Mouse (Mus musculus): ENCODE data around the gene Slfn5. TPM values are rescaled to one million over a fixed set of nuclear protein-coding genes. Genes with fewer than 3 reads are reported as not detected.
"Not testable (repeated sequence)": the region's sequence is repeated elsewhere in the genome, so short reads cannot be mapped to it uniquely, and the experiment has no call there.

Gene Slfn5
- total RNA-seq, 2 experiments from 2014 or later: 33.8 to 38.0 TPM

DNA sequence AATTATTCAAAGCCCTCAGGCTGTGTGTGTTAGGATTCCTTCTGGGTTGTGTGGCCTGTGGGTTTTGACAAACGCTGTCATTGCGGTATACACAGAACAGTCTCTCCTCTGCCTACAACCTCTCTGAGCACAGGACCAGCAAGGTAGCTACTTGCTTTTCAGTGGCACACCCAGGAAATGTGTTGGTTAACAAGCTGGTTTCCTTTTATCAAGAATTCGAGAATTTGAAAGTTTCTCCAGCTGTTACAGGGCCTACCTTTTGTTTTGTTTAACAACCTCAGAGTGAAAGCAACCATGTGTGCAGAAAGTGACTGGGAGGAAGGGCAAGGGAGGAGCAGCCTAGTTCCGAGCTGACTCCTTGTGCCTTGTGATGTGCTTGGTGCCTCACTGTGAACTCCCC is 3.7 kb upstream of the Slfn5 start:
- no peak for DNase-seq

DNA sequence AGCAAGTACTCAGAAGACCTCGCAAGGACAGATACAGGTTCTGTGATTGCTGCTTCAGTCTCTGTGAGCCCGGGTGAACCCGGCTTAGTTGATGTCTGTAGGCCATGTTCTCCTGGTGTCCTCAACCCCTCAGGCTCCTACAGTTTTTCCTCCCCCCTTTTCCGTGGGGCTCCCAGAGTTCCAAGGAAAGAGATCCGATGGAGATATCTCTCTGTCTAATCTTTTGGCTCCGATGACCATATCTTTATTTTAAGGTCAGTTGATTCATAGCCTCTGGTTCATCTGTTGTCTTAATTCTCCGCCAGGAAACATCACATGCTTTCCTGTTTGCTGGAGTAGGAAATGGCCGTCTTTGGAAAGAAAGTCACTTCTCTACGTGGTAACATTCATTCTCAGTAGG is 2.1 kb upstream of the Slfn5 start:
- no peak for DNase-seq

DNA sequence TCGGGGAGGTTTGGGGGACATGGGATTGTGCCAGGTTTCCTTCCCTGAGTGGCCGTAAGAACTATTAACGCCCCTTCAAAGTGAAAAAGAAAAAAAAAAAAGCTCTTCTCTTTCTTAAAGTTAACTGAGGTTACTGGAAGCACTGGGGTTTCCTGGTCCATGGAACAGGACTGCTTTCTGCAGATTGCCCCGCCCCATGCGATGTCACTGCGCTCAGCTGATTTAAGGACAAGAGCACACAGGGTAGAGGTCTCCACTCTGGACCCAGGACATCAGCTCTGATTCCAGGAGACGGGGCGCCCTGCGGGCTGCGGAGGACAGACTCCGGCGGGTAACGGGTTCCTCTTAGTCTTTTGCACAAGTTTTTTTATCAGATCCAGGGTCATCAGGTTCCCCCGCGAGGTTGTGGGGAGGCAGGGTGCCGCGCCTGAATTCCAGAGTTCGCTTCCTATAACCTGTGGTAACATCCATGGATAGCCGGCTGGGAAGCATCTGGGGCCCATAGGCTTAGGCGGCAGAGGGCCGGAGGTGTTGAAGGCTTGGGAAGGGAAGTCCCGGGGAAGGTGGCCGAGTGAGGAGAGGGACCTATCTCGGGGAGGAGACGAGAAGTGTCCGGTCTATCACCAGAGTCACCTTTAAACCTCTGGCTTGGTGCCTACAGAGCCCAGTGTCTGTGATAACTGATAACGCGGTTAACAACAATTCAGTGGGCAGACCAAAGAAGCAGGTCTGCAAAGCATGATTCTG is 889 bp downstream of the Slfn5 start:
- peak; percentile 76 for DNase-seq

DNA sequence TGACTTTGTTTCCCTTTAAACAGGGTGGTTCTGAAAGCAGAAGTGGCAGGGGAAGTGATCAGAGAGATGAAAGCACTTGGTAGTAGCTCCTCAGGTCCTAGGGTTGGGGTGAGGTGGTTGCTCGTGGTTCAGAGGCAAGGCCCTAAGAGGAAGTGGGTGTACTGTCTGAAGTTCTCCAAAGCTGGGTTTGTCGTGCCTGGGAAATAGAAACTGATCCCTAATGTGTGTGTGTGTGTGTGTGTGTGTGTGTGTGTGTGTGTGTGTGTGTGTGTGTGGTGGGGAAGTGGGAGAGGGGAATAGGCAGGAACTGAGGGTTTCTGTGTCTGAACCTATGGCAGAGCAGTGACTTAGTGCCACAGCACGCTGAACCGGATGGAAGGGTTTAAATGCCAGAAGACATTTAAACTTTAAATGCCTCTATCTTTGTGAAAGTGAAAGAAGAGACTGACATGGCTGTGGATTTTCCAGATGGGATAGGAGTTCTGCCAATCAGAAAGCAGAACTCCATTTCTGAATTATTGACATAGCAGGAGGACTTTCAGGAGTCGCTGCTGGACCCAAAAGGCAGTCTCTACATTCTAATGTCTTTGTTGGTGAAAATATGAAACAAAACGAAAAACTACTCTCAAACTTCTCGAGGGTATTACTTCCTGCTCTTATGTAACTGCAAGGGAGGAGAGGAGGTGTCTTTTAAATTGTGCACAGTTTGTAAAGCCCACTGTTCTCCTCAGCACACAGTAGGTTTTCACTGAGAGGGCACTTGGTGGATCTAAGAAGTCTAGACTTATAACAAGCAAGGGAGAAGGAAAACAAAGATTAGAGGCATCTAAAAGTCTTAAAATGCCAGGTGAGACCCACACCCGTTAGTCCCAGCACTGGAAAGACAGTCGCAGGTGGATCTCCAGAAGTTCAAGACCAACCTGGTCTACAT is 1.7 kb downstream of the Slfn5 start:
- no peak for DNase-seq

DNA sequence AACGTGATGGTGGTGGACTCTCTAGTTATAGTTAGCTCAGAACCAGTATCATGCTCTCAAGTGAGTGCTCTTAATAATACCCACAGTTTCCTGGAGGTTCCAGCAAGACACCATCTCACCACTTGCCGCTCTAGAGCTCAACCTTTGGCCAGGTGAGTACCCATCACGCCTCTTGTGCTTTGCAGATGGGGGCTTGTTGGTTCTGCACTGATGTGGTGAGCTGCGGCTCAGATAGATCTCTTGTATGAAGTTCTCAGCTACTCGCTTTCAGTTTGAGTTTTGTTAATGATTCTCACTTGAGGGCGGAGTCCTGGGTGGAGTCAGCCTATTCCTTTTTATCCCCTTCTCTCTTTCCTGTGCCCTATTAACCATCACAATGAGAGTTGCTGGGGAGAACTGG is 3.5 kb downstream of the Slfn5 start:
- DNase-seq: no peak

DNA sequence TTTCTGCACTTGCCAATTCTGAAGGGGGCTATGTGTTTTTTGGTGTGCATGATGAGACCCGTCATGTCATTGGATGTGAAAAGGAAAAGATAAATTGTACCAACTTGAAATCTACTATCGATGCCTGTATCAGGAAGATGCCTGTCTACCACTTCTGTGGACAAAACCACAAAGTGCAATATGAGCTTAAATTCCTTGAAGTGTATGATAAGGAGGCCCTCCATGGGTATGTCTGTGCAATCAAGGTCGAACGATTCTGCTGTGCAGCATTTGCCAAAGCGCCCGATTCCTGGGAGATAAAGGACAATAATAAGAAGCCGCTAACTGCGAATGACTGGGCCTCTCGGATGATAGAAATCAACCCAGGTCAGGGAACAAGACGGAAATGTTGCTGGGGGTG is 5.8 kb downstream of the Slfn5 start:
- no peak for DNase-seq

DNA sequence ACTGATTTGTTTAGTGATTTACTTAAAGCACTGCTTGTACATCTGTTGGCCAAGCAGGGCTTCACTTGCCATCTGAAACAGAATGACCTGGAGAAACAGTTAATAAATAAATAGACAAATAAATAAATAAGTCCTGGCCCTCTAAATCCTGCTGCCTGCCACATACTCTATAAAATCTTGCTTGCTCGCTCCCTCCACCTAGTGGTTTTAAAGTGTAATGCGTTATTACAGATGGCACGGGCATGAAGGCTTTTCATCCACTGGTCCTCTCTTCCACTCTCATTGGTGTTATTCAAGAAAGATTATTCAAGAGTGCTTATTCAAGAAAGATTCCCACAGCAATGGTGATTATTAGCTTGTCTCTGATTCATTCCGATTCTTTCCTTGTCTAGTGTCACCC is 8.5 kb downstream of the Slfn5 start:
- DNase-seq: peak; percentile 57

DNA sequence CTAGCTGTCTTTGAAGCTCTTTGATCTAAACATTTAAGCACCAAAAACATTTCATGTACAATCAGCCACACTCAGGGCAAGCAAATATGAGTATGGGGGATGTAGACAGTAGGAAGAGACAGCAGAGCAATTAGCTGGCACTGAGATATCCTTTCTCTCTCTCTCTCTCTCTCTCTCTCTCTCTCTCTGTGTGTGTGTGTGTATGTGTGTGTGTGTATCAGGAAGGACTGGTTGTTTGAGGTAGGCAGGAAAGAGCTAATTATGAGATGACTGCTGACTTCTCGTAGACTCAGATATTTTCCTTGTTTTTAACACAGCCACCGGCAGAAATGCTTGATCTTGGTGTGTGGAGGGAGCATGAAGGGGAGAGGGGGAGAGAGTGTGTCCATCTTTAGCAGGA is 10.6 kb downstream of the Slfn5 start:
- DNase-seq: no peak

DNA sequence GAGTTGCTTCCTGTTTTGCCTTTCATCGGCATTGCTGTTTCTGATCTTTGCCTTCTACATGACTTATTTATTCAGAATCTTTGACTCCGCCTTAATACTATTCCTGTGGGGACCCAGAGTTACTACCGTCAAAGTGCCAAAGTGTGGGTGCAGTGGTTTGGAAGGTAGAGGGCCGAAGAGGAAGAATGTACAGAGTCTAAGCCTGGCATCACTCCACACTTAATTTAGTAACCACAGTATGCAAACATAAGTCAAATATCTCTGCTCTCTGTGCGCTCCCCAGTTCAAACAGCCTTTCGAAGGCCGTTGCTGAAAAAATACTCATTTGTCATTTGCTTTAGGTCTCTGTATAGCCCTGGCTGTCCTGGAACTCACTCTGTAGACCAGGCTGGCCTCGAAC is 11.1 kb downstream of the Slfn5 start:
- DNase-seq: no peak

DNA sequence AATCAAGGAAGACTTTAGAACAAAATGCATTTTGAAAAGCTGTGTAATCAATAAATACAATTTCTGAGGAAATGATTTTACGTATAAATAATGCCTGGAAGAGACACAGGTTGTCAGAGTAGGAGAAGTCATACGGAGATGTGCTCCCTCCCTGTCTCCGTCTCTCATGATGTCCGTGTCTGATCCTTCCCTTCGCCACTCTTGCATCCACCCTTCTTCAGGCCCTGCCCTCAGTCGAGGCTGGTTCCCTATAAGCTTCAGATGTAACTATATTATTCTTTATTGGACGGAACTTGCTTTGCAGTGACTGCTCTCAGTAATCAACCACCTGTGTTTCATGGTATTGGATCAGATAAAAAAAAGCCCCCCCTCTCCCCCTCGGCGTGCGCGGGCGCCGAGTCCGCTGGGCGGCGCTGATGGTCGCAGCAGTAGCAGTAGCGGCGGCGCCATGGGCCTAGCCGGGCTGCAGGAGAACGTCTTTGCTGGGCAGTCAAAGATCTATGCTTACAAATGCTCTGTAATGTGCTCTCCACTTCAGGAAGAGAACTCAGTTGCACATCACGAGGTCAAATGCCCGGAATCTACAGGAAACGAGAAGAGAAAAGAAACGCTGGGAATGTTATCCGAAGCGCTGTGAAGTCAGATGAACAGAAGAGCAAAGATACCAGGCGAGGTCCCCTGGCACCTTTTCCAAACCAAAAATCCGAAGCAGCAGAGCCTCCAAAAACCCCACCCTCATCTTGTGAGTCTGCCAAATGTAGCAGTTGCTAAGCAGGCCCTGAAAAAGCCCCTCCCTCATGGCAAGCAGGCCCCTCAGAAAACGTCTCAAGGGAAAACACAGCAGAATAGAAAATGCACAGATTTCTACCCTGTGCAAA is 19.8 kb downstream of the Slfn5 start:
- DNase-seq: peak; percentile 61

DNA sequence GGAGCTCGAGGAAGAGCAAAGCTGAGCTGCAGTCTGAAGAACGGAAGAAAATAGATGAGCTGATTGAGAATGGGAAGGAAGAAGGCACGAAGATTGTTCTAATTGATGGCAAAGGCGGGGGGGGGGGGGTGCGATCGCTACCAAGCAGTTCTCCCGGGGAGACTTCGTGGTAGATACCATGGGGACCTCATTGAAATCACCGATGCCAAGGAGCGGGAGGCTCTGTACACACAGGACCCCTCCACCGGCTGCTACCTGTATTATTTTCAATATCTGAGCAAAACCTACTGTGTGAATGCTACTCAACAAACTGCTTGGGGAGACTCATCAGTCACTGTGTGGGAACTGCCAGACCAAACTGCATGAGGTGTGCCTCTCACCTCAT is 20.4 kb downstream of the Slfn5 start:
- DNase-seq: no peak

DNA sequence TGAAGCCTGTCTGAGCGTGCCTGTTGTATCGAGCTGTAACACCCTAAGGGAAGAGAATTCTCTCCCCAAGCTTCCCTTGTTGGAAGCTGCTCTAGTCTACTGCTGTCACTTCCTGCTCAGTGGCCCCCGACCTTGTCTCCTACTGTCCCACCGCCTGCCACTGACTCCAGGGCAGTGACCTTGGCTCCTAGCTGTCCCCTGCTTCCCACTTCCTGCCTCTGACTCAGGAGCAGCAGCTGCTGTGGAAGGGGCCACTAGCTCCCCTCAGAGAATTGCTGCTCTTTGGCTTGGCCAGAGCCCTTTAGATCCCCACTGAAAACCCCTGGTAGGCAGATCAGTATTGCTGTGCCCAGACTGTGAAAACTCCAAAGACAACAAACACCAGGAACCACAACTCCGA is 22.8 kb downstream of the Slfn5 start:
- DNase-seq: no peak

DNA sequence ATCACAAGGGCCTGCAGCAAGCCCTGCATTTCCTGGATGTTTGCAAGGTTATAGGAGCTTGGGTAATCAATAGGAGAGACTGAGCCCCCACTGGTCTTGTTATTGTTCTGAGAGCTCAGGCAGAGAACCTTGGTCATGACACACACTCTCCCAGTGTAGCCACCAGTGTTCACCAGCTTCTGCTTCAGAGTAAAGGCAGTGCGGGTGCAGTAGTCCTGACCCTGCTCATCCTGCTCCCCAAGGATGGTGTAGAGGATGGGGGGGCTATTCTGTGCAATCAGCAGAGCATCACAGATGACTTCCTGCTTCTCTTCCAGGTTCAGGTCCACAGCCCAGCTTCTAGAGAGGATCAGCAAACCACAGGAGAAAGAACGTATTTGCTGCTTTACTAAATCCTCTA is 31.3 kb downstream of the Slfn5 start:
- DNase-seq: not testable (repeated sequence)

DNA sequence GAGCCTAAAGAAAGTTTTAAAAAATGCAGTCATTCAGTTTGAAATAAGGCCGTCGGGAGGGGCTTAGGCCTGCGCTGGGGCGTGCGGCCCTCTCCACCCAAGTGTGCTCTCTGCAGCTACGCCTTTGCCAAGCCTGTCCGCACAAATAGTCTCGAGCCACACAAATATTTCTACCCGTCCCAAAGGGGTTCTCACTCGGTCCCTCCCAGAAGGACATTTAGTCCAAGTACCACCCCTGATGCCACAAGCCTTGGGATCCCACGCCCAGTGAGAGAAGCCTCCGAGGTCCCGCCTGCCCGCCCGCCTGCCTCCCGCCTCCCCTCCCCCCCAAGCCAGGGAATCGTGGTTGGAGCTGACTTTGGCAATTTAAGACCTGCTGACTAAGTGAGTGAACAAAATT is 32.0 kb downstream of the Slfn5 start:
- no peak for DNase-seq

DNA sequence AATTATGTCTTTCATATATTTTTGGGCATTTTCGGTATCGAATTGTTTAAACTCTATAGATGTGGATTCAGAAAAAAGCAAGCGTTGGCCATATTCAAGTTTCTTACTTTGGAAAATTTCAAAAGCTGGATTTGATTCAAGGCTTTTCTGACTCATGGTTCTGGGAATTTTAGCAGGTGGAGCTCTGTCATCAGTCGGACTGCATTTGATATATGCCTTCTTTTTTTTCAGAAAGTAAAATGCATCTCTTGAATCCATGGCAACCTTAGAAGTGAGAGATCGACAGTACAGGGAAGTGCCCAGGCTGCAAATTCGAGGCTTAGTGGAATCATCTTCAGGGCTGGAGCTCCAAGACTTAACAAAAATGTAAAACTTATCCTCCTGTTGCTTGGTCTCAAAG is 36.5 kb downstream of the Slfn5 start:
- no peak for DNase-seq

DNA sequence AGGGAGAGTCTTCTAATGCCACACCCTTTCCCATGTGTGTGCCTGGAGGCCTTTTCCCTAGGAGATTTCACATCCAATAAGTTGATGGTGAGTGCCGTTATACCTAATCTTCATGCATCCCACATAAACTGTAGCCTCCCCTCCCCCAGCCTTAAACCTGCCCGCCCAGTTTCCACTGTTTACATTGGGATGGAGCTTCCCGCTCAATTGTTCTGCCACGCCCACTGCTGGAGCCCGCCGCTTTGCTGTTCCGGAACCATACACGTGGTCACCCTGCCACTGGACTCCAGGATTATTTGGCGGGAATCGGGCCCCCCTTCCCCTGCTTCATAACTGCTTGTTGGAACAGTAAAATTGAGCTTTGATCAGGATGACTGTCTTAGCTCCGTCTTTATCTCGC is 38.2 kb downstream of the Slfn5 start:
- DNase-seq: peak; percentile 25

DNA sequence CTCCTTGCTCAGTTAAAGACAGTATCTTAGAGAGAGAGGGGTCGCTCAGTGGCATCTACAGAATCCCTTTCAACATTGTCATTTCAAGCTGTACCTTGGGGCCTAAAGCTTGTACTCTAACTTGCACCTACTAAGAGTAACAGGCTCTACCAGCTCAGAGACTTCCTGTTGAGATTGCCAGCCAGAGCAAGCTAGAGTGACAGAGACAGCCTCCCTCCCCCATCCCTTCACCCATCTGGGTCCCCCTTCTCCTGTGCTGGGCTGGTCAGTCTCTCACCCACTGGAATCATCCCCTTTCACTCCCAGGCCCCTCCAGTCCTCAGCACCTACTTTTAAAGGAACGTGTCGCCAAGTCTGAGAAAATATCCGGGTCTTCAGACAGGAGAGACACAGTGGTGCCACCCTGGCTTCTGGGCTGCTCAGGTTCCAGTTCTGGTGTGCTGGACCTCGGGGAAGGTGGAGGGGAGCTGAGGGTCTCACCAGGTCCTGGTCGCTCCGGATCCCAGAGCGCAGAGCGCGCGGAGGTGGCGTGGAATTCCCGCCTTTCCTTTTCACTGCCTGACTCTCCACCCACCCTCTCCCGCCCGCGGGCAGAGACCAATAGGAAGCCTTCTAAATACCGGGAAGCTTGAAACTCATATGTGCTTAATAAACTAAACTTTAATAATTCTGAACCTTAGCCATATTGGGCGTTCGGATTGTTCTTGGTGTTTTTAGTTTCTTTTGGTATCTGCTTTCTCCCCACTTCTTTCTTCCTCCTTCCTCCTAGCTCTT is 39.6 kb downstream of the Slfn5 start:
- peak; percentile 63 for DNase-seq

DNA sequence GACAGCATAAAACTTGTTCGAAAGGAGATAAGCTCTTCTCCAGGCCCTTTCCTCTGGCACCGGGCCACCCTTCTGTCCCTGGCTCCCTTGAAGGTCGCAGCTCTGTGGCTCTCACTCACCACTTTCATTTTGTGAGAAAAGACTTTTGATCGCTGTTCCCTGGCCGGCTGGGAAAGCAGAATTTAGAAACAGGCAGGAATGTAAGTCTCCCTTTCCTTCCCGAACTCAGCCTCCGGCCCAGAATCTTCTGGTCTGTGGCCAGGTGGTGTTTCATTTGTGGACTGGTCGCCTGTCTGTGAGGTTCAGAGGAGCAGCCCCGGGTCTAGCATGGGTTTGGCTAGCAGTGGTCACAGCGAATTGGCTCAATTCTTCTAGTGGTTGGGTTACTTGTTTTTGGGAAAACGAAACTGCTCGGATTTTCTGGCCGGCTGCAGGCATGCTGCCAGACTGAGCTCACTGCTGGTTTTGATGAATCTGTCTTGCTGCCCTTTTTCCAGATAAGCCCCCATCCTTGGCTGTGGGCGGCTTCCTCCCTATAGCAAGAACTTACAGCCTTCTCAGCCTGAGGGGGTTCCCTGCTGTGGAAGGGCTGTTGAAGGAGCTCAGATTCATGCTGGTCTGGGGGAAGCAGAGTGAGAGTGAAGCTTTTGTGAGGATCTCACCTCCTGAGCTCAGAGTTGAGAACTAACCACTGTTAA is 40.5 kb downstream of the Slfn5 start, which contains the start of gene Slfn9:
TSS of gene Slfn9 (minus strand) at position 362 of the 698 bp plus-strand sequence.
- peak; percentile 73 for DNase-seq

DNA sequence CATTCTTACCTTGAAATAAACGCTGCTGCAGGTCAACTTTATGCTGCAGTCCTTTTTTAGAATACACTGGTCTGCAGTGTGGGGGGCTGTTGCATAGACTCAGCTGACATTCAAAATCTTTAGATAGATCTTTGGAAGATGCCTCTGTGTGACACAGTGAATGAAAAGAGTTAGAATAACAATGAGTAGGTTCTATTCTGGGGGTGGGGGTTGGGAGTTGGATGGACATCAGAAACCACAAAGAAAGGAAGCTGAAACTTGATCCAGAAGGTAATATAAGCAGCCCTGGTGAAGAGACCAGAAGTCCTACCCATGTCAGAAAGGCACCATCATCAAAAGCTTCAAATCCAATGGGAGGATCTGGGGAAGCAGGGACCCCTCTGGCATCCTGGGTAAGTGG is 62.2 kb downstream of the Slfn5 start:
- no peak for DNase-seq
